Mouse (Mus musculus) midbrain, embryonic 14.5 days (tissue): ENCODE measurements at regions not wholly inside any gene's neighbourhood (a gene's known extent, or its start where the extent isn't known, plus 50 kb on each side); places are given as distances from the start of the nearest gene placed in this dataset.
A peak's percentile ranks its signal among the peaks of the same experiment; 100 is the strongest.

ENCODE experiments used
- ATAC-seq: fragments of 200-750 bp; cut with Nextera tagmentation; 2 replicates; pipeline ENCODE4 v1.8.0; 2017; ENCODE audit warnings: moderate number of reproducible peaks, moderate library complexity; ENCODE audit not compliant: low FRiP score, low TSS enrichment
- DNase-seq: peaks from one replicate; pipeline ENCODE4 v3.0.0-alpha.2; 2015
- H3K27ac ChIP-seq: fragments of 300-500 bp; sonication (generic); replicated peaks from 2 replicates; pipeline ENCODE4 v1.5.1; 2014; ENCODE audit warnings: mild to moderate bottlenecking, low read depth, low read length, moderate library complexity
- H3K27me3 ChIP-seq: fragments of 300-500 bp; sonication (generic); 2 replicates; pipeline ENCODE4 v1.6.1; 2014; ENCODE audit warnings: low read length, control low read depth, mixed read lengths; ENCODE audit not compliant: control insufficient read depth, insufficient read depth
- H3K36me3 ChIP-seq: fragments of 300-500 bp; sonication (generic); 2 replicates; pipeline ENCODE4 v1.6.1; 2014; ENCODE audit warnings: low read length, control low read depth; ENCODE audit not compliant: control insufficient read depth, insufficient read depth
- H3K4me1 ChIP-seq: fragments of 300-500 bp; sonication (generic); 2 replicates; pipeline ENCODE4 v1.6.1; 2014; ENCODE audit warnings: mild to moderate bottlenecking, antibody characterized with exemption, low read length, control low read depth; ENCODE audit not compliant: control insufficient read depth, insufficient read depth
- H3K4me2 ChIP-seq: fragments of 300-500 bp; sonication (generic); 2 replicates; pipeline ENCODE4 v1.6.1; 2014; ENCODE audit warnings: mild to moderate bottlenecking, low read length, moderate library complexity
- H3K4me3 ChIP-seq: fragments of 300-500 bp; sonication (generic); replicated peaks from 2 replicates; pipeline ENCODE4 v1.5.1; 2014; ENCODE audit warnings: low read depth, low read length
- H3K9ac ChIP-seq: fragments of 300-500 bp; sonication (generic); replicated peaks from 2 replicates; pipeline ENCODE4 v1.6.1; 2014; ENCODE audit warnings: mild to moderate bottlenecking, low read length, moderate library complexity
- H3K9me3 ChIP-seq: fragments of 300-500 bp; sonication (generic); 2 replicates; pipeline ENCODE4 v1.6.1; 2016; ENCODE audit warnings: low read length, control low read depth, mixed read lengths; ENCODE audit not compliant: control insufficient read depth
- WGBS: fragments of 180-500 bp; shearing (Covaris S2); extraction: QIAGEN DNeasy Blood & Tissue Kit; methylation state at CpG from one replicate; pipeline ENCODE4 v1.1.7; 2014; 5-methylcytosine and 5-hydroxymethylcytosine counted together

DNA sequence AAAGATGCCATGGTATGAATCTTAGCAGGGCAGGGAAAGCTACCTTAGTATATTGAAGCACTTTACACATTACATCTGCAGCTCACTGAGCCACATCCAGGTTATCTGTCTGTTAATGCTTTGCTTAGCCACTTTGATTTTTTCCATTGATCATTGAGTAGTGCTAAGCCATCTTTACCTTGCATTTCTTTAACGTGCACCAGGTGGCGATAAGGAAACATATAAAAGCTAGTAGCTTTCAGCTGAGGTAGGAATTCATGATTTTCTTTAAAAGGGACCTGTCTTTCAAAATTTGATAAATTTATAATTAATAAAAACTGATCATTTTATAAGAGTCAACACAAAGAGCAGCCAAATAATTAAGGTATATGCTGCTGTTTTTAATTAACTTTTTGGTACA lies 426.3 kb upstream of the Tpk1 start:
- DNase-seq = peak; percentile 70

DNA sequence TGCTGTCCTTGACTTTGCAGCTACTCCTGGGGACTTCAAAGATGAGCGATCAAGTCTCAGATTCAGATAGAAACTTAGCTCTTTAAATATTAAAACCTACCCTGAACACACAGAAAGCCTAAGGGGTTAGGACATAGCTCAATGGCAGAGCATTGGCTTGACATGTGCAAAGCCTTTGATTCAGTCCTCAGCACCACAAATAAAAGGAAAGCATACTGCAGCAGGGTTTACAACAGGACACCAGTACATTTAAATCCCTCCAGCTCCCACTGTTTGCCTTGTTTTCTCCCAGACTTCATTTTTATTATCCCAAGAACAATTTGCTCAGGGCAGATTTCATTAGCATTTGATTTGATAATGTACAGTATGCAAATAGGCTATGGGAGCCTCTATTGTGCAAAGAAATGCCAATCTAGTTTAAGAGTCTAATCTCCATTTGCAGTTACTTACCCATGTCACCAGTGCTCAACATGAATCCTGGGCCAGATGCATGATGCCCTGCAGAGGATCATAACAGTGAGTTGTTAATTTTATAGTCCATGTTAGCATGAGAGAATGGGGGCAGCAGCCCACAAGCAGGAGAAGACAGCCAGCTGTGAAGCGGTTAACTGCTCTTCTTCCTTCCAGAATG lies 416.0 kb upstream of the Tpk1 start:
- Histone ChIP-seq H3K9me3 (no peaks in the 10 kb centered on the region), H3K36me3 (no peaks in the 10 kb centered on the region), H3K4me2 (no peak overlapping the region), H3K27ac (no peak overlapping the region), H3K4me3 (no peak overlapping the region), H3K27me3 (no peaks in the 10 kb centered on the region), H3K9ac (no peak overlapping the region), H3K4me1 (no peaks in the 10 kb centered on the region)
- DNase-seq = peak; percentile 44
- ATAC-seq = no peak
- 84% methylated on average over 2 of the region's 2 CpGs for WGBS

More for the DNA sequence above, 426.3 kb upstream of the Tpk1 start:
- Histone ChIP-seq H3K36me3 (no peaks in the 10 kb centered on the region), H3K4me1 (no peaks in the 10 kb centered on the region), H3K4me3 (no peak overlapping the region), H3K27ac (no peak overlapping the region), H3K27me3 (no peaks in the 10 kb centered on the region), H3K4me2 (no peak overlapping the region), H3K9me3 (no peaks in the 10 kb centered on the region), H3K9ac (no peak overlapping the region)
- 42% methylated on average over 2 of the region's 2 CpGs for WGBS
- no peak for ATAC-seq

DNA sequence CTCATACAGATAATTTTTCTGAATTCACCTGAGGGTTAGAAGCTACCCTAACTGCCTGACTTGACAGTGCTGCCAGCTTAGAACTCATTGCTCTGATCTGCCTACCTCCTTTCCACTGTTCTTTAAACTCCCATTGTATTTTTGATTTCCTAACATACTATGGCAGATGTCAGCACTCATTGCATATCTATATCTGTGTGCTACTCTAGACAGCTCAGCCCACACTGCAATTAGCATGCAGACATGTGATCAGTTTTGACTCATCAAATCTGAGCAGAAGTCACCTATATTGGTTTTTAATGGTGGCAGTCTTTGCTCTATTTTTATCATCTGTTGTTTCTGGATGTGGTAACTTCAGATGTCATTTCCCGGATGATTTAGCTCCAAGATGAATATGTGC lies 407.0 kb upstream of the Tpk1 start:
- no peaks in the 10 kb centered on the region for H3K27me3 ChIP-seq
- 96% methylated on average over 1 of the region's 1 CpGs for WGBS
- no peak for DNase-seq
- no peak overlapping the region for H3K4me2 ChIP-seq
- no peaks in the 10 kb centered on the region for H3K9me3 ChIP-seq
- no peak for ATAC-seq
- H3K4me3 ChIP-seq = no peak overlapping the region
- H3K27ac ChIP-seq = no peak overlapping the region
- H3K36me3 ChIP-seq = no peaks in the 10 kb centered on the region
- H3K9ac ChIP-seq = no peak overlapping the region
- no peaks in the 10 kb centered on the region for H3K4me1 ChIP-seq

DNA sequence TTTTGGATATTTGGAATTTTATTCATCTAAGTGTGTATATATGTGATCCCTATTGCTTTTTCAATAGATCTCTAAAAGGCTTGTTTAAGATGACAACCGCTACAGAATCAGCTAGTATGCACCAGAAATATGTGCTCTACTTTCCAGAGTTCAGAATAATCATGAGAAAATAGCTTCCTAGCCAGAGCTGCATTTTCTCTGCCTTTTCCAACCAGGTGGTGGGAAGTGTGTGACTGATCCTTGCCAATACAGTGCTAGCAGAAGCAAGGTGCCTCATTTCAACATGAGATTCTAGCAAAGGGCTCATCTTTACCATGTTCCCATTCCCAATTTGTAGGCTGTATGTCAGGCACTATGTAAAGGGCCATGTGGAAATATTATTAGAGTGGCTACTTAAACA lies 401.8 kb upstream of the Tpk1 start:
- WGBS = 91% methylated on average over 1 of the region's 1 CpGs
- ATAC-seq = no peak
- Histone ChIP-seq H3K36me3 (no peaks in the 10 kb centered on the region), H3K9me3 (no peaks in the 10 kb centered on the region), H3K4me1 (no peaks in the 10 kb centered on the region), H3K4me2 (no peak overlapping the region), H3K4me3 (no peak overlapping the region), H3K27ac (no peak overlapping the region), H3K9ac (no peak overlapping the region), H3K27me3 (no peaks in the 10 kb centered on the region)
- DNase-seq = no peak
